14 mouse cellular contexts compared by ENCODE assay signal in genomic region chr17:84332940-84333339, GRCm38 (mm10).
DNase-seq lines count a peak whose midpoint lies in the region; ATAC-seq lines count a peak whose summit lies in the region.
"Had no signal": no experiment of that assay in that cellular context is flagged by ENCODE, and none has a peak within 500 bp of the region (broad histone marks: within the 10 kb centered on the region; RNA-seq: fewer than 3 reads in every experiment).

No protein-coding gene starts in this region.

- H3K27me3 ChIP-seq in neural tube, embryonic 15.5 days (replicated peaks), result no peaks in the 10 kb centered on the region
- H3K27me3 ChIP-seq in forebrain, embryonic 13.5 days, result no peaks in the 10 kb centered on the region
- H3K27me3 ChIP-seq: megakaryocyte, embryonic 14.5 days; neural tube, embryonic 13.5 days had no signal

- H3K4me2 ChIP-seq in neural tube, embryonic 15.5 days, result no peak overlapping the region
- H3K4me2 ChIP-seq in forebrain, embryonic 13.5 days, result no peak overlapping the region
- H3K4me2 ChIP-seq: liver, embryonic 11.5 days; neural tube, embryonic 13.5 days had no signal

- ATAC-seq in megakaryocyte-erythroid progenitor cell, adult 5-6 weeks (replicated peaks; ENCODE audit: low FRiP score, low TSS enrichment, poor library complexity, severe bottlenecking), result peak; percentile 61
- no peak for ATAC-seq in neural tube, embryonic 15.5 days (ENCODE audit: low FRiP score)
- no peak for ATAC-seq in forebrain, embryonic 13.5 days
- ATAC-seq: hindbrain, embryonic 16.5 days had no signal

- H3K9ac ChIP-seq in neural tube, embryonic 15.5 days (replicated peaks), result no peak overlapping the region
- no peak overlapping the region for H3K9ac ChIP-seq in forebrain, embryonic 13.5 days
- H3K9ac ChIP-seq: neural tube, embryonic 13.5 days had no signal

- no peaks in the 10 kb centered on the region for H3K4me1 ChIP-seq in neural tube, embryonic 15.5 days
- H3K4me1 ChIP-seq in forebrain, embryonic 13.5 days, result peaks cover 6% of the 10 kb centered on the region; the same call in 1 of the 2 replicates

- H3K36me3 ChIP-seq in neural tube, embryonic 15.5 days, result peaks cover 22% of the 10 kb centered on the region; the same call in 1 of the 2 replicates
- H3K36me3 ChIP-seq in forebrain, embryonic 13.5 days (ENCODE audit: poor library complexity, severe bottlenecking), result 0 out of 2 replicates have a peak, but pooled peaks cover 16% of the 10 kb centered on the region

- no peaks in the 10 kb centered on the region for H3K9me3 ChIP-seq in neural tube, embryonic 15.5 days (replicated peaks)
- H3K9me3 ChIP-seq in forebrain, embryonic 13.5 days (replicated peaks), result no peaks in the 10 kb centered on the region
- H3K9me3 ChIP-seq: megakaryocyte, embryonic 14.5 days; neural tube, embryonic 13.5 days had no signal

- H3K4me3 ChIP-seq in neural tube, embryonic 15.5 days (replicated peaks), result no peak overlapping the region
- no peak overlapping the region for H3K4me3 ChIP-seq in forebrain, embryonic 13.5 days
- H3K4me3 ChIP-seq: megakaryocyte, embryonic 14.5 days; neural tube, embryonic 13.5 days had no signal

- no peak overlapping the region for H3K27ac ChIP-seq in neural tube, embryonic 15.5 days (replicated peaks)
- no peak overlapping the region for H3K27ac ChIP-seq in forebrain, embryonic 13.5 days
- H3K27ac ChIP-seq: kidney, postnatal 0 days; neural tube, embryonic 13.5 days had no signal

- 95% methylated on average over 5 of the region's 5 CpGs for WGBS in neural tube, embryonic 15.5 days
- 93% methylated on average over 5 of the region's 5 CpGs for WGBS in forebrain, embryonic 13.5 days

- peak; percentile 16 for DNase-seq in ovary, adult 18-20 months (ENCODE audit: low spot score)
- no peak for DNase-seq in ovary, postnatal 14 days (ENCODE audit: low spot score)
- DNase-seq in CD4-positive helper T cell, adult 2 months (ENCODE audit: low read depth, low spot score), result peak; percentile 93
- peak; percentile 95 for DNase-seq in T-cell, adult 2 months (ENCODE audit: low spot score)
- DNase-seq: gastrocnemius, postnatal 10 days; thymus, adult 2 months had no signal
